In the genomic region with DNA sequence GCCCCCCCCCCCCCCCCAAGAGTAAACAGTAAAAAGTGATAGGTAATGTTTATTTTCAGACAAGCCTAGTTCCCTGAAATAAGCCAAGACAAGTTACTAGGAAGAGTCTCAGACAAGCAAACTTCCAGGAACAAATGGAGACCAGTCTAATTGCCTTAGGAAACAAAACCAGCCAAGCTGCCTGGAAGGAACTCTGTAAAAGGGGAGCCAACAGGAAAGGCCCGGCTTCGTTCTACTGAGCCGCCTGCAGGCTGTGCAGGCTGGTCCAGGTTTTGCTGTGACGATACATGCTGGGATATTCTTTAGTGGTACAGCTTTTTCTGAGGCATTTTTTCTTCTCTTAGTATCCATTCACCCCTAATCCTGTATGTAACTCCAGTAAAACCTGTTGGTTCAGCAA, we compare ENCODE assay signal across 20 mouse cellular contexts.
A peak's percentile ranks its signal among the peaks of the same experiment; 100 is the strongest.
DNase-seq lines count a peak whose midpoint lies in the region; ATAC-seq and TF ChIP-seq lines count a peak whose summit lies in the region.
"Had no signal": no experiment of that assay in that cellular context is flagged by ENCODE, and none has a peak within 500 bp of the region (broad histone marks: within the 10 kb centered on the region; RNA-seq: fewer than 3 reads in every experiment).

No protein-coding gene starts in this region.

- H3K36me3 ChIP-seq in forebrain, postnatal 0 days (ENCODE audit: insufficient read depth): no peaks in the 10 kb centered on the region
- H3K36me3 ChIP-seq in forebrain, embryonic 10.5 days (replicated peaks): no peaks in the 10 kb centered on the region
- no peaks in the 10 kb centered on the region for H3K36me3 ChIP-seq in embryonic facial prominence, embryonic 13.5 days
- H3K36me3 ChIP-seq in stomach, embryonic 16.5 days (ENCODE audit: control insufficient read depth, insufficient read depth, low read length): no peaks in the 10 kb centered on the region
- H3K36me3 ChIP-seq: G1E; heart, embryonic 12.5 days; hindbrain, embryonic 15.5 days had no signal

- H3K4me1 ChIP-seq in forebrain, postnatal 0 days (ENCODE audit: insufficient read depth): no peaks in the 10 kb centered on the region
- no peaks in the 10 kb centered on the region; the same call in 1 of the 2 replicates for H3K4me1 ChIP-seq in forebrain, embryonic 10.5 days
- H3K4me1 ChIP-seq in embryonic facial prominence, embryonic 13.5 days: no peaks in the 10 kb centered on the region
- no peaks in the 10 kb centered on the region for H3K4me1 ChIP-seq in stomach, embryonic 16.5 days (ENCODE audit: control insufficient read depth, insufficient read depth, low read length)
- H3K4me1 ChIP-seq: heart, embryonic 12.5 days; hindbrain, embryonic 15.5 days had no signal

- H3K9ac ChIP-seq in forebrain, postnatal 0 days: no peak overlapping the region
- H3K9ac ChIP-seq in embryonic facial prominence, embryonic 13.5 days: no peak overlapping the region
- no peak overlapping the region for H3K9ac ChIP-seq in stomach, embryonic 16.5 days (ENCODE audit: low read length)
- H3K9ac ChIP-seq: heart, embryonic 12.5 days; hindbrain, embryonic 15.5 days had no signal

- DNase-seq in embryo, embryonic 10.5 days (ENCODE audit: low spot score): peak; percentile 4
- no peak for DNase-seq in embryo, embryonic 11 days
- DNase-seq in forebrain, postnatal 0 days: peak; percentile 35
- no peak for DNase-seq in forebrain, embryonic 10.5 days (ENCODE audit: extremely low spot score, low spot score)
- DNase-seq: adrenal gland, adult 8-10 months; adrenal gland, postnatal 36 days; B cell, adult 2 months; cerebellum, adult 2 months; cerebellum, postnatal 10 days; gastrocnemius, postnatal 14 days; heart, adult 2 months; heart, postnatal 36 days had no signal

- ATAC-seq in forebrain, postnatal 0 days: peak; percentile 40; the same call in 1 of the 2 replicates
- 0 out of 2 replicates have a peak, but pooled peaks have one; percentile 32 for ATAC-seq in embryonic facial prominence, embryonic 13.5 days (ENCODE audit: insufficient number of reproducible peaks, insufficient read depth, low FRiP score, low TSS enrichment, low read depth)
- ATAC-seq in stomach, embryonic 16.5 days (ENCODE audit: insufficient read depth, low FRiP score): 0 out of 2 replicates have a peak, but pooled peaks have one; percentile 17
- no peak for ATAC-seq in megakaryocyte, adult 5-6 weeks (ENCODE audit: poor library complexity, severe bottlenecking)
- ATAC-seq: CD4-positive, CD25-positive, alpha-beta regulatory T cell, adult 4 months; forebrain, embryonic 16.5 days had no signal

- no peak overlapping the region for H3K27ac ChIP-seq in forebrain, postnatal 0 days (ENCODE audit: low read depth, low read length)
- no peak overlapping the region for H3K27ac ChIP-seq in forebrain, embryonic 10.5 days
- H3K27ac ChIP-seq in embryonic facial prominence, embryonic 13.5 days: no peak overlapping the region
- no peak overlapping the region for H3K27ac ChIP-seq in stomach, embryonic 16.5 days (ENCODE audit: low read length)
- H3K27ac ChIP-seq: heart, adult 2 months; hindbrain, embryonic 15.5 days had no signal

- 56% methylated on average over 4 of the region's 4 CpGs for WGBS in forebrain, postnatal 0 days
- 72% methylated on average over 4 of the region's 4 CpGs for WGBS in forebrain, embryonic 10.5 days
- 46% methylated on average over 4 of the region's 4 CpGs for WGBS in embryonic facial prominence, embryonic 13.5 days
- 54% methylated on average over 4 of the region's 4 CpGs for WGBS in stomach, embryonic 16.5 days

- TF ChIP-seq CTCF in forebrain, postnatal 0 days (IDR thresholded peaks at IDR 0.05; ENCODE audit: low read depth): 0 out of 2 replicates have a peak, but pooled peaks have one; percentile 2

- H3K27me3 ChIP-seq in forebrain, postnatal 0 days (ENCODE audit: insufficient read depth, low read length): no peaks in the 10 kb centered on the region
- no peaks in the 10 kb centered on the region for H3K27me3 ChIP-seq in forebrain, embryonic 10.5 days (ENCODE audit: poor library complexity, severe bottlenecking)
- H3K27me3 ChIP-seq in embryonic facial prominence, embryonic 13.5 days: no peaks in the 10 kb centered on the region
- no peaks in the 10 kb centered on the region for H3K27me3 ChIP-seq in stomach, embryonic 16.5 days (ENCODE audit: control insufficient read depth, insufficient read depth, low read length)
- H3K27me3 ChIP-seq: heart, embryonic 12.5 days; hindbrain, embryonic 15.5 days had no signal

- no peak overlapping the region for H3K4me3 ChIP-seq in forebrain, postnatal 0 days (ENCODE audit: low read depth, low read length)
- H3K4me3 ChIP-seq in forebrain, embryonic 10.5 days: no peak overlapping the region
- no peak overlapping the region for H3K4me3 ChIP-seq in embryonic facial prominence, embryonic 13.5 days
- no peak overlapping the region for H3K4me3 ChIP-seq in stomach, embryonic 16.5 days (replicated peaks; ENCODE audit: low read length)
- H3K4me3 ChIP-seq: heart, adult 2 months; heart, embryonic 12.5 days; hindbrain, embryonic 15.5 days had no signal

- no peak overlapping the region for H3K4me2 ChIP-seq in forebrain, postnatal 0 days (ENCODE audit: low read depth)
- no peak overlapping the region for H3K4me2 ChIP-seq in embryonic facial prominence, embryonic 13.5 days
- no peak overlapping the region for H3K4me2 ChIP-seq in stomach, embryonic 16.5 days (ENCODE audit: low read depth, low read length)
- H3K4me2 ChIP-seq: heart, embryonic 12.5 days; hindbrain, embryonic 15.5 days had no signal

- no peaks in the 10 kb centered on the region for H3K9me3 ChIP-seq in forebrain, postnatal 0 days (ENCODE audit: low read length)
- no peaks in the 10 kb centered on the region for H3K9me3 ChIP-seq in forebrain, embryonic 10.5 days
- H3K9me3 ChIP-seq in embryonic facial prominence, embryonic 13.5 days: no peaks in the 10 kb centered on the region
- H3K9me3 ChIP-seq in stomach, embryonic 16.5 days (replicated peaks; ENCODE audit: control insufficient read depth, low read length): no peaks in the 10 kb centered on the region
- H3K9me3 ChIP-seq: G1E; heart, embryonic 12.5 days; hindbrain, embryonic 15.5 days had no signal

Comparison
In these comparisons a context has a peak if more than half of its experiments do, and no peak if none do; other contexts are left out.
1. DNase-seq: peak in embryo, embryonic 10.5 days (single experiment) and forebrain, postnatal 0 days (single experiment); none in embryo, embryonic 11 days (single experiment) and forebrain, embryonic 10.5 days (single experiment).